Mouse (Mus musculus) erythroblast, embryonic 14.5 days (primary cell): Measurements from ENCODE around the gene Grhl3.

Experiments
- GATA1 ChIP-seq: IDR thresholded peaks from 2 replicates; pipeline ENCODE4 v1.6.1; 2012; ENCODE audit warnings: low read length, inconsistent platforms, mixed read lengths
- TAL1 ChIP-seq: IDR thresholded peaks from 3 replicates; pipeline ENCODE4 v1.6.1; 2012; ENCODE audit warnings: low read length, inconsistent platforms, mixed read lengths

GRCm38 (mm10) chr4:135609986-135610385 lies 36.6 kb upstream of the Grhl3 start:
- TF ChIP-seq TAL1 (no peak), GATA1 (no peak)
